Mouse (Mus musculus): ENCODE measurements around the gene Rpl7l1.

Gene Rpl7l1

DNA sequence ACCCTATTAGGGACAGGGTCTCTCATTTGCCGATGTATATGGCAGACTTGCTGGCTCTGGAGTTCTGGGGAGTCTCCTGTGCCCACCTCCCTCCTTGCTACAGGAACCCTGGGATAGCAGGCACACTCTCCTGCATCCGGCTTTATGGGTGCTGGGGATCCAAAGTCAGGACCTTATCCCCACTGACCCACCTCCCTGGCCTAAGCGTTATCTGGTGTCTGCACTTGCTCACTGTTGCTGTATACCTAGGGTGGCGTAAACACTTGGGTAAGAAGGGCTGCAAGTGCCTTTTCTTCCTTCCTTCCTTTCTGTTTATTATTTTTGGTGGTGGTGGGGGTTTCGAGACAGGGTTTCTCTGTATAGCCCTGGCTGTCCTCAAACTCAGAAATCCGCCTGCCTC lies 41.2 kb downstream of the Rpl7l1 start:
- no peak for DNase-seq (ENCODE audit: extremely low read depth, low read depth, low spot score)

DNA sequence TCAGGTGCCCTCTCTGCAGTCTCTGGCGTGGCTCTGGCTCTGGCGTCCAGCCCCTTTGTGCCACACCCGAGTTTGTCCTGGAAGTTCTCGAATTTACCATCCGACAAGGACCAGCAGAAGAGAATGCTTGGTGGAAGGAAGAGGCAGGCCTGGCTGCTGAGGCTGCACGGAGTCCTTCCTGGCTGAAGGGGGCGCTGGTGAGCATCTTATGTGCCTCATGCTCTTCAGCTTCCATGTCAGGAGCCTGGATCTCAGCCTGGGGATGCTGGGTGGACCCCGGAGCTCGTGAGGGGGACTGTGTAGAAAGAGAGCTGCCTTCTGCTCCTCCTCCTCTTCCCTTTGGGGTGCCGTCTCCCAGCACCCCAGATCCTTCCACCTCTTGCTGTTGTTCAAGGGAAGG lies 46.3 kb downstream of the Rpl7l1 start:
- DNase-seq (ENCODE audit: extremely low read depth, low read depth, low spot score): no peak

DNA sequence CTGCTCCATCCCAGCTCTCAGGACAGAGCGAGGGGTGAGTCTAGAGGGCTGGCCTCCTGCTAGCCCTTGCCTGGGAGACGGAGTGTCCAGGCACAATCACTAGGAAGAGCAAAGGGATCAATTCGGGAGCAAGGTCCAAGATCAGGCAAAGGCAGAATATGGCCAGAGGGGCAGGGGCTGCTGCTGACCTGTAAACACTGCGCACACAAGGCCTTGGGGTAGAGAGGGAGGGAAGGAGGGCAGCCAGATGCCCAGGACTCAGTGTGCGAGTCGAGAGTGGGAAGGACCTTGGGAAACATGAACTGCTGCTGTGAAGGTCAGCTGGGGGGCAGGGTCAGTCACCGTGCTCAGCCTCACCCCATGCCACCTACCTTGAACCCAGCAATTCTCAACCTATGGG lies 47.2 kb downstream of the Rpl7l1 start:
- no peak for DNase-seq (ENCODE audit: extremely low read depth, low read depth, low spot score)

DNA sequence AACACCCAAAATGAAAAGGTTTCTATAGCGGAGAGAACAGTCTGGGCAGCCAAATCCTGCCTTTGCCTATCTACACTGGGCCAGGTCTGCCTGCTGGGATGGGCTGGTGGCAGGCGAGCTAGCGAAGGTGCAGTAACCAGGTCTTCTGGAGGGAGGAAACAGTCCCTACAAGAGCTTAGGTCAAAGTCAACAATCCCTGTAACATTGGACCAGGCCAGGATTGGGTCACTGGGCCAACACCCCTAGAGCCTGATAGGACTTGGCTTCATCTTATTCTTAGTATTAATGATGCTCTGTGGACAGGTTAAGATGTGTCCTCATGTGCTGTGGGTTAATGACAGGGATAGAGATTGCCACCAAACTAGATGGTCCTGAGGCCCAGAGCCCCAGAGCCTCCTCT lies 48.4 kb downstream of the Rpl7l1 start:
- no peak for DNase-seq (ENCODE audit: extremely low read depth, low read depth, low spot score)

DNA sequence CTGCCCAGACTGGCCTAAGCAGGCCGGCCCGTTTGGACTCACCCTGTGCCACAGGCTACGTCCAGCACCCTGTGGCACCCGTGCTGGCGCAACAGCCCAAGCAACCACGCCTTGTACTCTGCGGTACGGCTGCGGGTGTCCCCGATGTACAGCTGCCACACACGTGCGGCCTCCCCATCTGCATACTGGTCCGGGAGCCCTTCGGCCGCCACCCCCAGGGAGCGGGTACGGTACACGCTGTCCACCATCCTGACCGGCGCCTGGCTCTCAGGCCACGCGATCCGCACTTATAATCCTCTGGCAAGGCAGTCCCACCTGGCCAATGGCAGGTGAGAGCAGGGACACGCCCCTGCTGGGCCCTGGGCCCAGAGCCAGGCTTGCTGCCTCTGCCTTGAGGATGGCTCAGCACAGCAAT lies 53.6 kb downstream of the Rpl7l1 start, which contains the start of gene Gnmt:
Gene Gnmt (minus strand): TSS at position 265 of the 415 bp plus-strand sequence.
- no peak for DNase-seq (ENCODE audit: extremely low read depth, low read depth, low spot score)

DNA sequence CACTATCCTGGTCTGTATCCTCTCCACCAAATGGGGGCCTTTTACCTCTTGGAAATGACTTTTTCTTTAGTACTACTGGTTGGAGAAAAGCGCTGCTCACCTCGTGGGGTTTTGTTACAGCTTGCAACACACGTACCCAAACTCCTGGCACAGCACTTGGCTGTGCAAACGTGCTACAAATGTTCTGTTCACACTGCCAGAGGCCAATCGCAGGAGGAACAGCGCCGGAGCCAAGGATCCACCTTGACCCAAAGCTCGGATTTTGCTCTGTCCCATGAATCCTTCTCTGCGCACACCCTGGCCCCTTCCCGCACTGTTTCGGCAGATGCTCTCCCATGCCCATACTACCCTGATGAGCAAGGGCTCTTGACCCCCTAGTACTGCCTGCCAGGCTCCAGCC lies 54.0 kb downstream of the Rpl7l1 start:
- no peak for DNase-seq (ENCODE audit: extremely low read depth, low read depth, low spot score)

DNA sequence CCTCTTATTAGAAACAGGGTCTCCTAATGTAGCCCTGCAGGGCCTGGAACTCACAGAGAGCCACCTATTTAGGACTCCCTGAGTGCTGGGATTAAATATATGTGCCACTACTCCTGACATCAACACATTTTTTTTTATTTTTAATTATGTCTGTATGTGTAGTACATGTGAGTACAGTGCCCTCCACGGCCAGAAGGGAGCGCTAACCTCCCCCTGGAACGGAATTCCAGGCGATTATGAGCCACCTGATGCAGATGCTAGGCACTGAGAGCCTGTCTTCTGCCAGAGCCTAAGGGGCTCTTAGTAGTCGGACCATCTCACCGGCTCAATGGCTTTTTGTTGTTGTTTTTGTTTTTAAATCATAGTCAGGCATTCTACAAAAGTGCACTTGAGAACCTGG lies 54.5 kb downstream of the Rpl7l1 start:
- no peak for DNase-seq (ENCODE audit: extremely low read depth, low read depth, low spot score)

DNA sequence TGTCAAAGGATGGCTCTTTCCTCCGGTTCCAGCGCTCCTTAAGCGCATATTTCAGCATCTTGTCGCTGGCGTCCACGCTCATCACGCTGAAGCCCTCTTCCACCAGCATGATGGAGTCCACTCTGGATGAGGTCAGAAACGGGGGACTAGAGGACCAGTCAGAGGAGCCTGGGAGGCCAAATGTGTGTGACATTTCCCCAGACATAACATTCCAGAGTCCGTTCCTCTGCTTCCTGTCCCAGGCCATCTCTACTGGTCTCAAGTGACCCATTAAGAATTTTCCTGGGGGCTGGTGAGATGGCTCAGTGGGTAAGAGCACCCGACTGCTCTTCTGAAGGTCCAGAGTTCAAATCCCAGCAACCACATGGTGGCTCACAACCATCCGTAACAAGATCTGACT lies 55.2 kb downstream of the Rpl7l1 start:
- no peak for DNase-seq (ENCODE audit: extremely low read depth, low read depth, low spot score)

DNA sequence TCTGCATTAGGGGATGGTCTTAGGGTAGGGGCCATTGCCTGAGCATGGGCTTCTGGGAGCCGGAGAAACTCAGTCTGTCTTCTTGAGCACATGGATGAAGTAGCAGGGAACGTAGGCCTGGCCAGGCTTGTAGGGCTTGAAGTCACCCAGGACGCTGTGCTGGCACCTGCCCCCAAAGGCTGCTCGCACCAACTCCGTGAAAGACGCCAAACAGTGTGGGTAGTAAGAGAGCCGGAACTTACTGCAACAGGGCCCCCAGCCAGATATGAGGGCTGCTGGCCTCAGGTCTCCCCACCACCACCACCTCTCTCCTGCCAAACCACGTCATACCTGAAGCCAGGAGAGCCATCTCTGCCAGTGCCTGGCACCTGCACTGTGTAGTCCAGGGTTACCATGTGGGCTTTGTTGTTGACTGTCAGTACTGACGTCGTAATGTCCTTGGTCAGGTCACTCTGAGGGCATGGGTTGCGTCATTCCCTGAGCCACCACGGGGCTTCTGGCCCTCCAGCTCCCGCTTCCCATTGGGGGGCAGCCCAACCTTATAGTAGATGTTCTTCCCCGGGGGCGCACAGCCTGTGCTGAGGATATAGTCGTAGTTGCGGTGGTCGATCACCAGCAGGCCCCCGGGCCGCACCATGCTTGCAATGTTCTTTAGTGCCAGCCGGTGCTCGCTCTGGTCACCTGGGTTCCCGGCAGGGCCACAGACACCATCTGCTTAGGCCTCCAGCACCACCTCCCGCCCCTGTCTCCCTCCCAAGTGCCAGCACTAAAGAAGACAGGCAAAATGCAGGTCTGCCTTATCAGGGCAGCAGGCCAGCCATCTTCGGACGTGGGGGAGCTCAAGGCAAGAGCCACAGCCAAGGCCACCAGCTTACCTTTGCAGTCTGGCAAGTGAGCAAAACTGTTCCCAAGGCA lies 56.5 kb downstream of the Rpl7l1 start:
- DNase-seq (ENCODE audit: extremely low read depth, low read depth, low spot score): no peak

DNA sequence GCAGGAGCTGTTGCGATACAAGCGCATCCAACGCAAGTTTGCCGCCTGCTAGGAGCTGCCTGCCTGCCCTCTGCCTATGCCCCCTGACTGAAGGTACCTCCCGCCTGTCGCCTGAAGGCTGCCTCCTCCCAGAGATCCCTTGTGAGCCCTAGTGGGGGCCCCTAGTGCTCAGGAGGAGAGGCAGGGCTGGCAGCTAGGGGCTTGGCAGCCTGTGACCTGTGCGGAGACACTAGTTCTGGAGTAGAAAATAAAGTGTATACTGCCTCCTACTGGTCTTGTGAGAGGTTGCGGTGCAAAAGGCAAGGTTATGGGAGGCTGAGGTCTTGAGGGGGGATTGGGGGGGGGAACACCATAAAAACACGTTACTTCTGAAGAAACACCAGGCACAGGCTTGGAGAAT lies 57.2 kb downstream of the Rpl7l1 start:
- DNase-seq (ENCODE audit: extremely low read depth, low read depth, low spot score): no peak

DNA sequence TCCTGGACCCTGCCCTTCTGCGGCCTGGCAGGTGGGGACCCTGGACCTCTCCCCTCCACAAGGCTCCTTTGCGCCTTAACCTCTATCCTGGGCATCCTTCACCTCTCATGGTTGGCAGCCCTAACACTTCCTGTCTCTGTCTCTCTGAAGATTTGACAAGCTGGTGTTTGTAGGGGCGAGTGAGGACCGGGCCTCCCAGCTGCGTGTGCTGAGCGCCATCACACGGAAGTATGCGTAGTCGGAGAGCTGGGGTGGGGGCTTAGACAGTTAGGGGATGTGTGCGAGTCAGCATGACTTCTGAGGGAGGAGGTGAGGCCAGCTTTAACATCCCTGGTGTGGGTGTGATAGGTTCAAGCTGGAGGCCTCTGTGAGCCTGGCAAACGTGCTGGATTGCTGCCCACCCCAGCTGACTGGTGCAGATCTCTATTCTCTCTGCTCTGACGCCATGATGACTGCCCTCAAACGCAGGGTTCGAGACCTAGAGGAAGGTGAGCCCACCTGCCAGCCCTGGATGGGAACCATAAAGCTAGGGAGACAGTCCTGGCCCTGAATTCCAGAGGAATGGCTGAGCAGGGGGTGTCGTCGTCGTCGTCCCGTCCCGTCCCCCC lies 57.9 kb downstream of the Rpl7l1 start:
- no peak for DNase-seq (ENCODE audit: extremely low read depth, low read depth, low spot score)
